Mouse (Mus musculus): ENCODE measurements around the gene Sema4b.

Sema4b gene

GRCm38 (mm10) chr7:80177438-80177837 lies 9.2 kb upstream of the Sema4b start:
- no peak for DNase-seq (ENCODE audit: extremely low read depth, low read depth)

GRCm38 (mm10) chr7:80178037-80178729 lies 8.5 kb upstream of the Sema4b start:
- no peak for DNase-seq (ENCODE audit: extremely low read depth, low read depth)

DNA sequence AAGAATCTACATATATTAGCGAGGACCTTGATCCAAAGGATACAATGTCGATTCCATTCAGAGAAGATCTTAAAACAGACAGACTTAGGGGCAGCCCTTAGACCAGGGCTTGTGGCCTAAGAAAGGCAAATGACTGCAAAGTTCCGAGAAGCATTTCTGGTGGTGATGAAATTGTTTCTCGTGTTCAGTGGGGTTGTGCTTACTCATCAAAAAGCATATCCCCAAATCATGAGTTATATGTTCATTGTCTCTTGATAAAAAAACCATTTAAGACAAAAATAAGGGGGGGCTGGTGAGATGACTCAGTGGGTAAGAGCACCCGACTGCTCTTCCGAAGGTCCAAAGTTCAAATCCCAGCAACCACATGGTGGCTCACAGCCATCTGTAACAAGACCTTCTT lies 7.3 kb upstream of the Sema4b start:
- no peak for DNase-seq (ENCODE audit: extremely low read depth, low read depth)

GRCm38 (mm10) chr7:80179790-80180189 lies 6.9 kb upstream of the Sema4b start:
- DNase-seq (ENCODE audit: extremely low read depth, low read depth) = no peak

DNA sequence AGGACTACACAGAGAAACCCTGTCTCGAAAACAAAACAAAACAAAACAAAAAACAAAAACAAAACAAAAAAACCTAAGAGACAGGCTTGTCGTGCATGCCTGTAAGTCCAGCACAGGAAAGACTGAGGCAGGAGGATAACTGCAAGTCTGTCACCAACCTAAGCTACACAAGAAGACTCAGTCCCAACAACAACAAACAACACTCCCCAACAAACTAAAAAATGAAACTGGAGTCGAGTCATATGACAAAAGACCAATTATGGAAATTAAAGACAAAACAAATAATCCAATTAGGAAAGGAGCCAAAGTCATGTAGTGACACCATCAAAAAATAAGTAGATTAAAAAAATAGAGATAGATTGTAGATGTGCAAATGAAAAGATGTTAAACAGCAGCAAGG lies 6.4 kb upstream of the Sema4b start:
- DNase-seq (ENCODE audit: extremely low read depth, low read depth) = no peak

DNA sequence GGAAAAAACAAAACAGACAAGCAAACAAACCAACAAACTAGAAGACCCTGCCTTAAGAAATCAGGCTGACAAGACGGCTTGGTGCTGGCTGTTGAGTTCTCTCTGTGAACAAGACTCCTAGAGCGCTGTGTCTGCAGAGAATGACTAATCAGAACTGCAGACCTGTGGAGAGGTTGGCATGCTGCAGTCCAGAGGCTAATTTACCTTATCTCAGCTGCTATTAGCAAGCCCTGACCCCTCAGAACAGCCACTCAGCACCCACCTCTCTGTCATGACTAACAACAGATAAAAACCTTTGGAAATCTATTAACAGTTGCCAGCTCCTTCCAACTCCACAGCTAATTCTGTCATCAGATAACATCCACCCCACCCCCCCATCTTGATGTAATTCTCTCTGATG lies 5.6 kb upstream of the Sema4b start:
- no peak for DNase-seq (ENCODE audit: extremely low read depth, low read depth)

- DNase-seq (ENCODE audit: extremely low read depth, low read depth) = no peak
Observed at GRCm38 (mm10) chr7:80182139-80182538, 4.5 kb upstream of the Sema4b start.

DNA sequence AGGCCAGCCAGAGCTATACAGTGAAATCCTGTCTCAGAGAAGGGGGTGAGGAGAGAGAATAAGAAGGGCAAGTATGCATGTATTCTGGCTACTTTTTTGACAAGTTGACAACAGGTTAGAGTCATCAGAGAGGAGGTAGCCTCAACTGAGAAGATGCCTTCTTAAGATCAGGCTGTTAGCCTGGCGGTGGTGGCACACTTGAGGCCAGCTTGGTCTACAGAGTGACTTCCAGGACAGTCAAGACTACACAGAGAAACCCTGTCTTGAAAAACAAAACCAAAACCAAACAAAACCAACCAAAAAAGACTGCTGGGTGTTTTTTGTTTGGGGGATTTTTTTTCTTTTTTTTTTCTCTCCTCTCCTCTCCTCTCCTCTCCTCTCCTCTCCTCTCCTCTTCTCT lies 3.2 kb upstream of the Sema4b start:
- DNase-seq (ENCODE audit: extremely low read depth, low read depth) = no peak

DNA sequence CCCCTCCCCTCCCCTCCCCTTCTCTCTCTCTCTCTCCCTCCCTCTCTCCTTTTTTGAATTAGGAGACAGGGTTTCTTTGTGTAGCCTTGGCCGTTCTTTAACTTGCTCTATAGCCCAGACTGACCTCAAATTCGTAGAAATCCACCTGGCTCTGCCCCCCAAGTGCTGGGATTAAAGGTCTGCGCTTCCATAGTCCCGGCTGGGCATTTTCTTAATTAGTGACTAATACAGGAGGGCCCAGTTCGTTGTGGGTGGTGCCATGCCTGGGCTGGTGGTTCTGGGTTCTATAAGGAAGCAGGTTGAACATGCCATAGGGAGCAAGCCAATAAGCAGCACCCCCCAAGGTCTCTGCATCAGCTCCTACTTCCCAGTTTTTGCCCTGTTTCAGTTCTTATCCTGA lies 2.7 kb upstream of the Sema4b start:
- DNase-seq (ENCODE audit: extremely low read depth, low read depth) = no peak

DNA sequence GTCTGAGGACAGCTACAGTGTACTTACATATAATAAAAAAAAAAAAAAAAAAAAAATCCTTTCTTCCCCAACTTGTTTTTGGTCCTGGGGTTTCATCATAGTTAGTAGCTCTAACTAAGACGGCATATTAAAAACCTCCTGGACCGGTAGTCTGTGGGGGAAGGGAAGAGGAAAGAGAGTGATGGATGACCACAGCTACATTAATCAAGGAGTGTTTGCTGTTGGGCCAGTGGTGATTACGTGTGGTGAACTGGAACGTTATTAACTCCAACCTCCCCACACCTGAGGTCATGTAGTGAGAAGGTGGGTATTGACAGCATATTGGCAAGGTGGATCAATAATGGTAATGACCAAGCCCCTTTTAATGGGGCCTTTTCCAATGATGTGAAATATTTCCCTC lies 2.1 kb upstream of the Sema4b start:
- no peak for DNase-seq (ENCODE audit: extremely low read depth, low read depth)

- no peak for DNase-seq (ENCODE audit: extremely low read depth, low read depth)
Observed at GRCm38 (mm10) chr7:80184968-80185367, 1.7 kb upstream of the Sema4b start.

DNA sequence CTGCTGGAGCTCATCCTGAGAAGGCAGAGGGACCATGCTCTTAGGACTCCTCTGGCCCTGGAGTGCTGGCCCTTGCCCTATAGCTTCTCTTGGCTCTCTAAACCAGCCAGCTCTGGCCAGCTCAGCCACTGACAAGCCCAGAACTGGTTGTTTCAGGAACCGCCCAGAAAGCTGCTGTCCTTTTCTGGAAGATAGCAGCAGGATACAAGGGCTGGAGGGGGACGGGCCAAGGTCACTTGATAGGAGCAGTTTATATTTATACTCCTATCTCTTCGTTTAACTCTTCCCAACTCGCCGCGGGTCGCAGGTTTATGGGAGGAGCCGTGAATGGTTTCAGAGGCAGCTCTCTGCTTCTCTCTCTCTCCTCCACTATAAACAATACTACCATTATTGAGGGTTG lies 620 bp upstream of the Sema4b start:
- DNase-seq (ENCODE audit: extremely low read depth, low read depth) = no peak

DNA sequence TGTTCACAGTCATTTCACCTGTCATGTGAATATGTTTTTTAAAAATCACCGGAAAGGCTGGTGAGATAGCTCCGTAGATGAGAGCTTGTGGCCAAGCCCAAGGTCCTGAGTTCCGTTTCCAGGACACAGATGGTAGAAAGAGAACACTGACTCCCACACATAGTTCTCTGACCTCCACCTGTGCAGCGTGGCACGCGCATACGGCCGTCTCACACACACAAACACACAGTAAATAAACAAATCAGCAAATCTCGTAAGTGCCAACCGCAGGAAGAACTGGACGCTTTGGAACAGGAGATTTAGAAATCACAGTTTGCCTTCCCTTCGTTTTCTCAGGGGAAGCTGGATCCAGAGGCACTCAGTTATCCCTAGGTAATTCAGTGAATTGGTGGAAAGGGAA lies 860 bp downstream of the Sema4b start:
- no peak for DNase-seq (ENCODE audit: extremely low read depth, low read depth)

GRCm38 (mm10) chr7:80188579-80189125 lies 2.0 kb downstream of the Sema4b start:
- DNase-seq (ENCODE audit: extremely low read depth, low read depth) = no peak

- no peak for DNase-seq (ENCODE audit: extremely low read depth, low read depth)
Observed at GRCm38 (mm10) chr7:80189147-80189933, 2.7 kb downstream of the Sema4b start.

DNA sequence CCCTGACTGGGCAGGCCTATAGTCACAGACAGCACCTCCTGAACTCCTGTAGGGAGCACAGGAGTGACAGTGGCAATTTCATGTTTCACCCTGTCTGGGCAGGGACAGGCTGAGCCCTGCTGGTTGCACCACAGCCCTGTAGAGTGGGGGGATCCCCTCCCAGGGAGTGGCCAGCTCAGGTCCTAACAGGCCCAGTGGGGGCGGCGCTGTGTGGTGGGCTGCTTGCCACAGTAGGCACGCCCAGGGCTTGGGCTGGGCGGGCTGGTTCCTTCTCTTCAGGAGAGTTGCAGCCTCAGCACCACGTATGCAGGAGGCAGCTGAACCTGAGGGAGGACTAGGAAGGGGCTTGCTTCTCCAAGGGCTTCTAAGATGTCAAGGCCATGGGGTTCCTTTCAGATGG lies 4.8 kb downstream of the Sema4b start:
- DNase-seq (ENCODE audit: extremely low read depth, low read depth) = no peak

DNA sequence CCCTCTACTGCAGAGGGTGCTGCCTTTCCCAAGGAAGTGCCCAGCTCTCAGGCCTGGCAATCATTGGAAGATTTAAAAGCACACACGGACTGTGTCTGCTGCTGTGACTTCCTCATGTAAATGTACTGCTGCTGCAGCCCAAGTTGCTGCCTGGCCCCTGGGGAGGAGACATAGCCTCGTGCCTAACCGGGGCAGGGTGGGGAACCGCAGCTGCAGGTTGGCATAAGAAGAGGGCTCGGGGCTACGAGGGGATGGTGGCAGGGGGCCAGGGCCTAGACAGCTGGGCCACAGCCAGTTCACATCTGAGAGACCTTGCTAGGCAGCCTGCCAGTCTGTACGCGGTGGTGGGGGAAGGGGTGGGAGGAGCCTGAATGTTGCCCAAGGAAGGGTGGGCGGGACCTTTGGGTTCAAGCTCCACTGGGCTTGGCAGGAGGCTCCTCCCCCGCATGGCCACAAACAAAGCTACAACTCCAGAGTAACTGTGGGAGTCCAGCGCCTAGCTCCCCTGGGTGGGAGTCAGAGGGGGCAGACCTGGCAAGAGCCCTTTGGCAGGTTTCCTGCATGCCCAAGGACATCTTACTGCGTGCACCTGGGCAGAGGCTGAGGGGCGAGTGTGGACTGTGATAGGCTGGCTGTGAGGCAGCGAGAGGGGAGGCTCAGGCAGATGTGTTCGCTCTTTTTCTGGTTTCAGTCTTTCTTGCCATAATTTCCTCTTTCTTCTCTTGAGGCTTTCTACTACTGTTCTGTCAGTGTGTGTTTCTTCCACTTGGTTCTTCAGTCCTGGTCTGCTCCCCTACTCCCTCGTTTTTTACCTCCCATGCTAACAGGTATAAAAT lies 5.8 kb downstream of the Sema4b start:
- DNase-seq (ENCODE audit: extremely low read depth, low read depth) = peak; percentile 76

- DNase-seq (ENCODE audit: extremely low read depth, low read depth) = no peak
Observed at GRCm38 (mm10) chr7:80193941-80194739, 7.5 kb downstream of the Sema4b start.

DNA sequence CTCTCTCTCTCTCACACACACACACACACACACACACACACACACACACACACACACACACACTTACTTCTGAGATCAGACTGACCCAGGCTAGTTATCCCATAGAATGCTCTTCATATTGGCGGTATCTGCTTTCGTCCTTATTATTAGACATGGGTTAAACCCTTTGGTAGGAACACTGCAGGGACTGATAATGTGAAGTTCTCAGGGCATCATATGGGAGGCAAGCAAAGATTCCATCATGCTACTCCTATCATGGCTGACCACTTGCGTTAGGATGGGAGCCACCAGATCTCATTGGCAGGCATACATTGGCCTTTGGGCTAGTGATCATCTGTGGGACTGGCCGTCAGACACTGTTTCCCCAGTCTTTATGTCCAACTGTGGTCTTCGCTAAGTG lies 8.5 kb downstream of the Sema4b start:
- DNase-seq (ENCODE audit: extremely low read depth, low read depth) = no peak

DNA sequence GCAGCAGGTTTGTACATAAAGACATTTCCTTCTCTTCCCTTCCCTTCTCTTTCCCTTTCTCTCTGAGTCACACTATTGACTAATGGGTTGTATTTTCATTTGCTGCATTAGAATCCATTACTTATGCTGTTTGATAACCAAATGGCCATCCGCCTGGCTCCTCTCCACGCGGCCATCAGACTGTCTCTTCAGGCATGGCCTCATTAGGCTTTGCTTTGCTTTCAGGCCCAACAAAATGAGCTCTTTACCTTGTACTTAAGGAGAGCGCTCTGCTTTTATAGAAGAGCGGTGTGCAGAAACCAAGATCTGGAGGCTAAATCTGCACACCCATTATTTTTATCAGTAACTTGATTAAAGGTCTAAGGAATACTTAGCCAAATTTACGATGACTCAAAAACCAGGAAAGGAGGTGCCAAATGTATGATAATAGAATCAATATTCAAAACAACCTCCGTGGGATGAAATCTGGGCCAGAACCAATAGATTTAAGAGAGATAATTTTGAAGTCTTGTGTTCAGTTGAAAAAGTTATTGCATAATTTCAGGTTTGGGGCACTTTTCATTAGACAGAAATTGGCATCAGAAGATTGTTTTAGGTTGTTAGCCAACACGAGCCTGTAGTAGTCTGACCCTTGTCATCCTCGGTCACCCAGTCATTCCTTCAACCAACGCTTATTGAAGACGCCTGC lies 9.1 kb downstream of the Sema4b start:
- no peak for DNase-seq (ENCODE audit: extremely low read depth, low read depth)
